Mouse (Mus musculus): ENCODE results near the gene Nudcd3.

The Nudcd3 gene

DNA sequence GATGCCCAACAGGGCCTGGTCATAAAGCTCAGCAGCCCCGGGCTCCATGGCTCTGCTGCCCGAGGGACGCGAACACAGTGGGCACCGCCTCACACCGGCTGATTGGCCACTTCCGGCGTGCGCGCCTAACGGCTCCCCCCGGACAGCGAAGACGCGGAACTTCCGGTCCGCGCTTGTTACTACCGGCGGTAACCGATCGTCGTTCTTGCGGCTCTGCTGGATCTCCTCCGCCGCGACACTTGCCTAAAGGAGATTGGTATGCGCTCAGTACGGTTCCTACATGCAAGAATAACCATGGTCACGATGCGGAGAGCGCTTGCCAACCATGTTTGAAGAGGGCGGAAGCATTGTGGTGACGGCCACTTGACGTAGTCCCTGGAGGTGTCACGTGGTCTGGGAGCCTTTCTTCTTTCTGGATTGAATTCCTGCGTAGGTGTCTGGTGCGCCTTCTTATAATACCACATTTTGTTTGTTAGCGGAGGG, at the start of gene Nudcd3:
Gene Nudcd3 (minus strand): TSS at position 329 of the 483 bp plus-strand sequence.
- DNase-seq, result peak; percentile 91

DNA sequence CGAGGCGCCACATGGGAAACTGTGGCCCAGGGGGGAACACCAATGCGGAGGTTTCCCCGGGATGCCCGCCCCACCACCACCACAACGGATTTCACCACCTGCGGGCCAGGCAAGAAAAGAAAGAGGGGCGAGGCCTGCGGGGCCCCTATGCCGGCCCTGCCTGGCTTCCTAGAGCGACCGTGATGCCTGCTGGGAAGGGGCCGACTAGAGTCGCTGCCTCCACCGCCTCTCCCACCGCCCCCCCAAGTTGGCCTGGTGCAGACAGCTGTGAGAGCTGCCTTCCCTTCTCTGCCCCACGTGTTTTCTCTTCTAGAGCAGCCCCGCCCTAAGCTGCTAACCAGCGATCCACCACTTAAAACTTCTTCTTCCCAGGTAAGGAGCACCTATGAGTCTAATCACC, 44.5 kb upstream of the Nudcd3 start:
- DNase-seq, result no peak

DNA sequence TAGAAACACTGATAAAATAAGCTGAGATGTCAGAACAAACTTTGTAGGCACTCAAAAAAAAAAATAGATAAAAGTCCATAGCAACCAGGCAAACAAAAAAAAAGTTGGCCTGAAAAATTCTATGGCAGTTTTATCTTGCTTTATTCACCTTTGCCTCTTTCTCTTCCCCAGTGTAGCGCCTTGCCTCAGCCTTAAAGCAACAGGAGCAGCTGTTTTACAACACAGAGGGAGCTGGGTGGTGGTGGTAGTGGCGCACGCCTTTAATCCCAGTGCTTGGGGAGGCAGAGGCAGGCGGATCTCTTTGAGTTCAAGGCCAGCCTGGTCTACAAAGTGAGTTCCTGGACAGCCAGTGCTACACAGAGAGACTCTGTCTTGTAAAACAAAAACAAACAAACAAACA, 32.8 kb upstream of the Nudcd3 start:
- DNase-seq, result no peak

DNA sequence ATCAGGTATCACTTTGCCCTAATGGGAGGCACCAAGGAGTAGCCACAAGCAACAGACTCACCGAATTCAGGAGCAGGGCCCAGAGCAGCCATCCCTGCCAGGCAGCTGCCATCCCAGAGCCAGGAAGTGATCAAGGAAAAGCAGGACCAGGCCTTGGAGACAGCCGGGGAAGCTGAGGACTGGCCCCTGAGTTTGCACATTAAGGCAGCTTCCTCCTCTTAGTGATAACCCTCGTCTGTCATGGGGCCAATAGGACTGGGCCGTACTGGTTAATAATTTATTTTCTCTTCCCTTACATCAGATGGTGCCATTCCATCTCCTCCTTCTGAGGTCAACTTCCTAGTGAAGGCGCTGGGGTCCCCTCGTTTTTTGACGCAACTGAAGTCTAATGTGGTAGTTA, 29.8 kb upstream of the Nudcd3 start, which contains the start of gene Npc1l1:
Gene Npc1l1 (minus strand): TSS at position 132 of the 400 bp plus-strand sequence.
- no peak for DNase-seq

DNA sequence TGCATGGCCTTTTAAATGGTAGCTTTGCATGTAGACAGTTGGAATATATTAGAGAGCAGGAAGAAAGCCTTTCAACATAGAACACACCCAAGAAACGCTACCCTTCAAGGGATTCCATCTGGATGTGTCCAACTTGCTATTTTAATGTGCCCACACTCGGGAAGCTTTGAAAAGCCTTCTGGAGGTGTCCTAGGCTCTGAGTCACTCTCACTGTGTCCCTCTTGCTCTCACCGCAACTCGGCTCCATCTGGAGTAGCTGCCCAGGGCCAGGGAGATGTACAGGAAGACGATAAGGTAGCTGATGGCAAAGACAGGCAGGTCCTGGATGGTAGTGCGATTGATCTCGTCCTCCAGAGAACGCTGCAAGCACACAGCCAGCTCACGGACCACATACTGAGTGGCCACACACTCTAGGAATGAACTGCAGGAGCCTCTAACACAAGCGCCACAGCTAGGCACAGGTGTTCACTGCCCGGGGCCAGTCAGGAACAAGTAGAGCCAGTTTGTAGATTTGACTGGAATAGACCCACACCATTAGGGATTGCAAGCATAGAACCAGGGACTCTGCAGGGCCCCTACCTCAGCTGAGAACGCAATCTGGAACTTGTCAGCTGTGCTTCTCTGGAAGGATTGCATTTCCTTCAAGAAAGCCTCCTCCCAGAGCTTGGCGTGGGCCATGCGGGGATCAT, 24.5 kb upstream of the Nudcd3 start:
- DNase-seq, result peak; percentile 8

DNA sequence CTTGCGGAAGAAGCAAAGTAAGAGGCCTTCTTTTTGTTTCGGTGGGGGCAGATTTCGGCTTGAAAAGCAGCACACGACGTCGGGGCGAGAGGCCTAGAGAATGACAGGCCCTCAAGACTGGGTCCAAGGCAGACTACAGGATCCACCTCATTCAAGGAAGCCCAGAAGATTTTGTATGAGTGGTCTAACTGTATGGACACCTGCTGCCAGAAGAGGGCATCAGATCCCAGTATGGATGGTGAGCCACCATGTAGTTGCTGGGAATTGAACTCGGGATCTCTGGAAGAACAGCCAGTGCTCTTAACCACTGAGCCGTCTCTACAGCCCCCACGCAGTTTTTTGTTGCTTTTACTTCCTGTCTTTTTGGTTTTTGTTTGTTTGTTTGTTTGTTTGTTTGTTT, 22.0 kb upstream of the Nudcd3 start:
- no peak for DNase-seq

DNA sequence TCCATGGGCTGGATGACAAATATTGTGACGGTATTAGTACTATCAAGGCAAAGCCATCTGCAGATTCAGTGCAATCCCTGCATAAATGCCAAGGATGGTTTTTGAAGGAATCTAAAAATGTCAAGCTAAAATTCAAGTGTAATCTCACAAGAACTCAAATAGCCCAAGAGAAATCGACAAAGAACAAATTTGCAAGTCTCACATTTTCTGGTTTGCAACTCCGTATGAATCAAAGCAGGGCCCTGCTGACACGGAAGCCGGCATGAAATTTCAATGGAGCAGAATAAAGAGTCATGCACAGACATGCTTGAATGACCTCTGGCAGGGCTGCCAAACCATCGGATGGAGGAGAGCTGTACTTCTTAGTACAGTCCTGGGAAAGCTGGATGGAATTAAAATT, 19.8 kb upstream of the Nudcd3 start:
- DNase-seq, result no peak

DNA sequence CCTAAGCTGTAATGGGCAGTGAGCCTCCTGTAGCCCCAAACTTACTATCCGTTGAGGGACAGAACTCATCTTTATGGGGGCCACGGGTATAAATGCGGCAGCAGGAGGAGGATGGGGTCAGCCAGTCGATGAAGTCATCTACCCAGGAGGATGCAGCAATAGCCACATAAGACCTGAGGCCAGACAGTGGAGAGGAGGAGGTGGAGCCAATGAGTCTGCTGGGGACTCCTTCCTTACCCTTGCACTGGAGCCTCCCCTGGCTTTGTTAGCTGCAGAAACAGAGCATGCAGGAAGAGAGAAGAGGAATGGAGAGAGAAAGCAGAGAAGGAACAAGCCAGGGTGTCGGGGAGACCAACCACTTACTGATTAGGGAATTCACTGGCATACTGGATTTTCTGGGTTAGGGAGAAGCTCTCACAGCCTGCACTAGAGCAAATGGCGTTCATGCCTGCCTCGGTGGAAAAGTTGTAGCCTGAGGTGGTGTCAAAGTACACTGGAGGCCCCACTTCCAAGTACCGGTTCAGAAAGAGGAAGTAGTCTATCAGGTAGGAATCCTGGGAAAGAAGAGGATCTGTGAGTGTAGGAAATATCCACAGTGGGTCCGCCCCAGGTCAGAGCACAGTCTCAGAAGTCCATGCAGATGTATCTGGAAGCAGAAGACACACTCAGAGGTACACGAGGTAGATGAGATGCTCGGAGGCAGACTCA, 18.1 kb upstream of the Nudcd3 start:
- DNase-seq, result no peak

DNA sequence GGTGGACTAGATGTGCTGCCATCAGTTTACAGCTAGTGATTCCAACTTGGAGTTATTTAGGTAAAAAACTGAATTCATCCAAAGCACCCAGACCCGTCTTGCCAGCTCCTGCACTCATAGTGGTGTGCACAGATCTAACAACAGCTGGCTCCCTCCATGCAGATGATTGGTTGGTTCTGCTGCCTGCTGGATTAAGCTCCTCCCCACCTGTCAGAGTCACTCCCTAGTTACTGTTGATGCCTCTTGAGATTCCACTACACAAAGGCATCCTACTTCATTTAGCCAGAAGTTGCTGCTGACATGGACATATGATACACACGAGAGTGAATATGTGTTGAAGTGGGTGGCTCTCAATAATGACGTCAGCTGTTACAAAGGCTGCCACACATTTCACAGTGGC, 16.6 kb upstream of the Nudcd3 start:
- no peak for DNase-seq

DNA sequence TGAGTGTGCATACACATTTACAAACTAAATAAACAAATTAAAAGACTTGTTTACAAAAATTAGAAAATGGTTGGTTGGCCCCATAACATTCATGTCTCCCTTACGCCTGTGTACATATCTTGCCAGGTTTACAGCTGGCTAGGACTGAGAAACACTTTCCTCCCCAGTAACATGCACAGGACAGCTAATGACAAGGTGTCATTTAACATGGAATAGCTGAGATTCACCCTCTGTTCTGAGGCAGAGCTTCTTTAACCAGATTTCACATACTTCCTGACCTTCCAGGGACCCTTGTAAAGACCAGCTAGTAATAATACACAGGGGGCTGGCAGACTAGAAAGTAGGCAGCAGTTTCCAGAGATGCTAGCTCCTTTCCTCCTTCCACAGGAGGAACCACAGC, 7.9 kb upstream of the Nudcd3 start:
- no peak for DNase-seq

DNA sequence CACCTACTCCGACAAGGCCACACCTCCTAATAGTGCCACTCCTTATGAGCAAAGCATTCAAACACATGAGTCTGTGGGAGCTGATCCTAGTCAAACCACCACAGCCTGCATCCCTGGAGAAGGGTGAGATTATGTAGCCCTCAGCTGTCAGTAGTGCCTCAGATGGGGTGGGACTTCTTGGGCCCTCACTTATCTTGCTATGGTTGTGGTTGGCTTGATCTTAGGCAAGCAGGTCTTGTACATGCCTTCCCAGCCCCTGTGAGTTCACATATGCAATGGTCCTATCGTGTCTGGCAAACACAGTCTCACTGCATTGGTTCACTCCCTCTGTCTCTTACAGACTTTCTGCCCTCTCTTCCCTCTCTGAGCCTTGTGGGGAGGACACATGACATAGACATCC, 6.9 kb upstream of the Nudcd3 start:
- no peak for DNase-seq

DNA sequence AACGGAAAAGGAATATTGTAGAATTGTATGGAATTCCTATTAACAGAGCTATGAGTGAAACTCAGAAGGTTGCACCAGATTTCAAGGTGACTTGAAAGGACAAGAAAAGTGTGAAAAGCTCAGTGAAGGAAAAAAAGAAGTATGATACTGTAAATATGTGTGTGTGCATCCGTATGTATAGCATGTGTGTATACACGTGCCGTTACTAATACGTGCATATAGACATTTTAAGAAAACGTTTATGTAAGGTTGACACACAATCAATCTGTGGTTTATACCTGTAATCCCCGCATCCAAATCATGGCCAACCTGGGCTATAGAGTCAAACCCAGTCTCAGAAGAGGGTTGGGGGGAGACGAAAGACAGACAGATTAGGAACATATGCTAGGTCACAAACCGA, 355 bp upstream of the Nudcd3 start:
- no peak for DNase-seq

DNA sequence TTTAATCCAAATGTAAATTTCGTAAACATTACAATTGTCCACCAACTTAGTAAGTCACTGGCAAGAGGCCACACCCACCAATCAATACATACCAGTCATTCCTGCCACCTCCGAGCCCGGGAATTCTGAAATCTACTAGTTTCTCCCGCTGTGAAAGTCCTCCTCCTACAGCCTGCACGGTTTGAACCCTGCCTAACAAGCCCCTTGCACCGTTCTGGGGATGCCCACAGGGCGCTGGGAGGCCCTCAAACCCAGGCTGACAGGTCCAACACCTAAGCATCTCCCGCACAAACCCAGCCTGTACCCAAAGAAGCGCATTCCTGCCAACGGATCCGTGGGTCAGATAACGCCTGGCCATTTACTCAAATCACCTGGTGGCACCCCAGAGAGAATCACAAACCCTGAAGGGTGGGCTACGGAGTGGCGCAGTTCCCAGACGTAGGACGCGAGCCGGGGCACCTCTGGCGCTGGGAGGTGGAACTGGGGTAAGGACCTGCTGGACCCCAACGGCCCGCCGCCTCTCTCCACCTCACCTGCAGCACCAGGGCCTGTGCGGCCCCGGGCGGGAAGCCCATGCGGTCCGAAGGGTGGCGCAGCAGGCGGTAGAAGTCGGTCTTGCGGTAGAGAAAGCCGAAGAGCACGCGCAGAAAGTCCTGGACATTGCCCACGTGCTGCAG, 667 bp downstream of the Nudcd3 start, which contains the start of gene A730071L15Rik:
Gene A730071L15Rik (plus strand): TSS at position 620 of the 677 bp plus-strand sequence.
- DNase-seq, result no peak

DNA sequence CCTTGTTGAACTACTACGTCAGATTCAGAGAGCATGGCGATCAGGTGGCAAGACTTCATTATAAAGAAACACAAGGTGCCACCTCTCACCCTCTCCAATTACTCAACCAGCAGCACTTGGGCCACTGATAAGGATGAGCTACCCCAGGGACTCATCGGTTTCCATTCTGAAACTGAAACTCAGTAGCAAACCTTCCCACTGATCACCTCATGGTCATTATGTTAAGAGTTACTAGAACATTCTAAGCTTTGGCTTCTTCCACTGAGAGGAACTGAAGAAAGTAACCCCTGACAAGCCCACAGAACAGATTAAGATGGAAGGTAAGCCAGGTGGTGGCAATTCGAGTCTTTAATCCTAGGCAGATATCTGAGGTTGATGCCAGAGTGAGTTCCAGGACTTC, 1.8 kb downstream of the Nudcd3 start:
- DNase-seq, result no peak

DNA sequence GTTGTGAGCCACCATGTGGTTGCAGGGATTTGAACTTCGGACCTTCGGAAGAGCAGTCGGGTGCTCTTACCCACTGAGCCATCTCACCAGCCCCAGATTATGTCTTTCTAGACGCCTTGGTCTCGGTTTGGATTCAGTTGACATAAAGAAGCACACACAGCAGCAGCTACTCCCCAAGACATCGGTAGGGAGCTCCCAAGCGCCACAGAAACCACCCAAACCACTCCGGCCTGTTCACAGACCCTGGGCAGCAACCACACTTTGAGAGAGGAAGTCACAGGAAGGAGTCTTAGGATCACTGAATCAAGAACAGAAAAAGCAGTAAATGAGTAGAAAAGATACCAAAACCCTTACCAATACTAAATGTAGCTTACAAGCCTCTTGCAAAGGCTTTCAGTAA, 3.4 kb downstream of the Nudcd3 start:
- no peak for DNase-seq

DNA sequence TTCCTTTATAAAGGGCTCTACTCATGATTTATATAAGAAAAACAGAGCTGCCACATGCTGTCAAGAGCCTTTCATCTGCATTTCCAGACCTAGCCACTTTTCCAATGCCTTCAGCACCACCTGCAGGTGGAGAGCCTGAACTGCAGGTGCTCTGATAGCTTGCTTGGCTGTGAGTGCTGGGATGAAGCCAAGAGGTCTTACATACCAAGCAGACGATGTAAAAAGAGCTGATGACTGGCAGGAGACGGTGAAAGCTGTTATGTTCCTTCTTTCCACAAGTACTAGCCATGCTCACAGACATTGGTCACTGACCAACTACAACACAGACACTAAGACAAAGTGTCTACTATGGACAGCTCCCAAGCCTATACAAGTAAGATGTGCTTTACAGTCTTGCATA, 12.3 kb downstream of the Nudcd3 start:
- DNase-seq, result peak; percentile 89

DNA sequence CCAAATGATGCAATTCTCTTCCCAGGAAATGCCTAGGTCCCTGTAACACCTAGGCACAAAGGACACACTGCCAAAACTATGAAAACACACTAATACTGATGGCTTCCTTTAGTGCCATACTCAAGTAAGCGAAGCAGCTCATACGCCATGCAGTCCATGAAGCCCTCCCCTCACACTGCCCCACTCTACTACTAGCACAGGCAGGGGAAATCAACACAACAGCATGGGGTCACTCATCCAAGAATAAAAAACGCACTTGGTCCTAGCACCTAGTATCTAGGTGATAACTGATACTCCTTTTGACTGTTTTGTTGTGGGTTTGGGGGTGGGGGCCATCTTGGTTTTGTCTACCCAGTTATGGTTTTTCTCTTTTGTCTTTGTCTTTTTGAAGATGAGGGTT, 12.8 kb downstream of the Nudcd3 start:
- DNase-seq, result no peak

DNA sequence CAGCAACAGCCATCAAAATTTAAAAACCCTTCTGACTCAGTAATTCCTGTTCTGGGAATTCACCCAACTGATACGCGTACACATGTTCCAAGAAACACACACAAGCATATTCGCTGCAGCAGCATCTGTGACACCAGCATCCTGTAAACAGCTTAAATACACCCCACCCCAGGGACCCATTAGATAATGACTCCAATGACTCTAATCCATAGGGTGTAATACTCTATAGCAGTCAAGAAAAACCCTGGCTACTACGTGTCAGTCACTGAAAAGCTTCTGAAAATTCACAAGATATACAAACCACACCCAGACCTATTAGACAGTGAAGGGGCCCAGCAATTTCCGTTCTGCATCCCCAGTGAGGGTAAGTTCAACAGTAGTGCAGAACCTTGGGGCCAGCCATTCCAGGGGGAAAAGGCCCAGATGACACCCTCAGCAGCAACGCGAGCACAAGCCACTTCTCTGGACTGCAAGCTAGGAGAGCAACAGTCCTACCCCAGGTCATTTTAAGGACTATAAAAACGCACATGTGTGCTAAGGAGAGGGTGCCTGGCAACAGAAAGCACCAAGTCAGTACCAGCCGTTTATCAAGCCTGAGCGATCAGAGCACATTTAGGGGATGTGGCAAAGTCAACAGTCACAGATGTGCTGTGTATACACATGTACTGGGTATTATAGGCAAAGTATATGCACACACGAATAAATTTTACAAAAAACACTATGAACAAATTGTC, 15.8 kb downstream of the Nudcd3 start:
- no peak for DNase-seq

DNA sequence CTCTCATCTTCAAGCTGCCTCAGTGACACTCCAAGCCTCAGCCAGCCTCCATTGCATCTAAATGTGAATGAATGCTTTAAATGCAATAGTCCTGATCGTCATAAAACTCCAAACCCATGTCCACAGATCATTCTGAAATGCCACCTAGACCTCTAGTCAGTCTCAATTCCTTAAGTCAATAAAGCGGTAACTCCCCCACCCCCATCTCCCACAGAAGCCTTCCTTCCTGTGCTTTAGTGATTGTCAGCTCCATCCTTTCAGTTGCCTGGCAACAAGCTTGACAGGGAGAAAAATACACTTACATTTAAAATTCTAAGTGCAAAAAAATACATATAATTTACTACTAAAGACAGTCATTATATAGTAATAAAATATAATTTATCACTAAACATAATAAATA, 17.0 kb downstream of the Nudcd3 start:
- DNase-seq, result no peak

DNA sequence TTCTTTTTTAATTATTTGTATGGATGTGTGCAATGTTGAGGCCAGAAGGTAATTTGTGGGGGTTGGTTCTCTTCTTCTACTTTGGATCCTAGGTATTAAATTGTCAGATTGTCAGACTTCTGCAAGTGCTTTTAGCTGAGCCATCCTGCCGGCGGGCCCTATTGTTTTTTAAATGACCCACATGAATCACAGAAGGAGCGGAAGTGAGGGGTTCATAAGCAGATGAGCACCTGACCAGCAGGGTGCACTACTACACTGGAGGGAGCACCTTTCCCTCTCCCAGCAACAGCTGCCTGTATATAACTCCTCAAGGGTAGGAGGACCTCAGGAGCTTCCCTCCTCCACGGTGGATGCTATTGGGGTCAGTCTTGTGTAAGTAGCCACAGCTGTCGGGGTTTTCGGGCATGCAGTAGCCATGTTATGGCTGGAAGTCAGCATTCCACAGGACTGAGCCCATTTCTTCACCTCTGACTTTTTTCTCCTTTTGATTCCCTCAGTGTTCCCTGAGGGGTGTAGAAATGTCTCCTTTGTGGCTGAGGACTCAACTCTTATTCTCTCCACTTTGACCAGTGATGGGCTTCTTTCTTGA, 19.3 kb downstream of the Nudcd3 start:
- no peak for DNase-seq

DNA sequence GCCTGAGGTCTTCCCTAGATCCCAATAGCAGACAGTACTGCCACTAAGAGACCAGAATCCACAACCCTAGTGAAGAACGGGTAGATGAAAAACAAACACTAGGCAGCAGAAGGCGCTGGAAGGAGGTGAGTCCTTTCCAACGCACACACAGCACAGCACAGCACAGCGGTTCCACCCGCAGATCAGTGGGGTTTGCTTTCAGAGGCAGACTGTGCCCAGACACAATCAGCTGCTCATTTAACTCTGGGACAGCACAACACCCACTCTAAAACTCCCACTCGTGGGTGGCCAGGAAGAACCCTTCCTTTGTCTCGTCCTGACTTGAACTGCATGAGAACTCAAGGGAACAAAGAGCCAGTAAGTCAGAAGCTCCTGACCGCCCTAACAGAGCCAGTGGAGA, 21.0 kb downstream of the Nudcd3 start:
- DNase-seq, result no peak

DNA sequence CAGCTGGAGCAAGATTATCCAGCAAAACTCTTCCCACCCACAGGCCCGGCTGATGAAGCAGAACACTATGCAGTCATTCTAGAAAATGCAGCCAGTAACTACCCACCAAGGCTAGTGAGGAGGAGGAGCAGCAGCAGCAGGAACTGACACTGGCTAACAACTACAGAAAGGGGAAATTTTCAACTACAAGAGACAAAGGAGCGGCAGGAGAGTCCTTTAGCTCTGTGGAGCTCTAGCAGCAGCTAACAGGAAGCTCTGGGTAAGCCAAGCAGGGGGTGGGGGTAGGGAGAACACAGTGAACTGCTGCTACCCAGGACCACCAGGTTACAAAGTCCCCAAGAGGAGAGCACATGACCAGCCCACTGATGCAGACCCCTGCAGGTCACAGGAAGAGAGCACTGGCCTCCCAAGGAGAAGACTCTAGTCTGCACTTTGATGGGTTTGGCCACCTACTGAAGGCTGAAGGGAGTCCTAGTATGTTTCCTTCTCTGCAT, 21.5 kb downstream of the Nudcd3 start:
- DNase-seq, result no peak

All from kidney, adult 18-20 months (tissue).